Mouse (Mus musculus): ENCODE measurements at regions not wholly inside any gene's neighbourhood (a gene's known extent, or its start where the extent isn't known, plus 50 kb on each side); places are given as distances from the start of the nearest gene placed in this dataset.

- TF ChIP-seq GATA1 (IDR thresholded peaks at IDR 0.05; ENCODE audit: borderline replicate concordance, low read length) (no peak), FLI1 (IDR thresholded peaks at IDR 0.05; ENCODE audit: low read length) (no peak)
These were observed 147.1 kb upstream of the Cdkn3 start for GRCm38 (mm10) chr14:46613211-46613610.
